Mouse (Mus musculus): Measurements from ENCODE around the gene Atoh8.

DNA sequence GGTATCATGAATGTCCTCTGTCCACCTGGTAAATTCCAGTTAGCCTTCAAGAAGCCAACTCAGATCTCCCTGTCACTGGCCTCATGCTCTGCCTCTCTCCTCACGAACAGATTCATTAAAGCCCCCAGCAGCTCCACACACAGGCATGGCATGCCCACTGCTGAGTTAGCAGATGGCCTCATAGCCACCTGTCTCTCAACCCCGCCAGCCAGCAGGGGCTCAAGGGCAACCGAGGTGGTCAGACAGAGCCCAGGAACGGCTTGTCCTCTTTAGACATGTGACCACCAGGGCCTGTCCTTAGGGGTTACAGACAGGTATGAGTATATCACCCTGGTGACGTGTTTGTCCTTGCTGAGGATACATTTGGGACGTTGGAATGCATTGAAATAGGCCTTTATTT is 19.9 kb upstream of the Atoh8 start:
- TF ChIP-seq CTCF (IDR thresholded peaks at IDR 0.05; ENCODE audit: low read depth) (no peak), EP300 (IDR thresholded peaks at IDR 0.05; ENCODE audit: low read depth) (no peak)
